Mouse (Mus musculus) megakaryocyte, adult 5-6 weeks (primary cell): Measurements from ENCODE around the gene Tspan17. TPM values are rescaled to one million over a fixed set of nuclear protein-coding genes. Genes with fewer than 3 reads are reported as not detected.

Experiments used
- total RNA-seq, 2 experiments: library from RNA; stranded (forward) in 1 of 2; stranded (reverse) in 1 of 2; fragments of 153-499, 151-499 nt in 1 of 2; fragments of 221-1000, 200-1000 nt in 1 of 2; gene quantifications; 2 replicates each; pipeline versions ENCODE4 v1.2.3 to v1.2.4; 2015 to 2017

Gene Tspan17
- total RNA-seq, 2 experiments from 2014 or later = 6.7 to 10.1 TPM

Other genes with a start within 250 kb of the Tspan17 start
- 70.1 and 71.1 TPM in 2 replicates for gene 4833439L19Rik, start 223.9 kb upstream of the Tspan17 start, total RNA-seq (2015)
- gene 4833439L19Rik, start 223.9 kb upstream of the Tspan17 start, total RNA-seq (2017) = 43.9 and 48.8 TPM in 2 replicates
- 20.4 and 22.4 TPM in 2 replicates for gene Arl10, start 214.4 kb upstream of the Tspan17 start, total RNA-seq (2015)
- gene Arl10, start 214.4 kb upstream of the Tspan17 start, total RNA-seq (2017) = 22.9 and 23.3 TPM in 2 replicates
- gene Nop16, start 199.3 kb upstream of the Tspan17 start, total RNA-seq (2015) = 15.6 and 18.9 TPM in 2 replicates
- gene Nop16, start 199.3 kb upstream of the Tspan17 start, total RNA-seq (2017) = 27.8 and 28.0 TPM in 2 replicates
- gene Higd2a, start 199.2 kb upstream of the Tspan17 start, total RNA-seq (2015) = 144 and 147 TPM in 2 replicates
- gene Higd2a, start 199.2 kb upstream of the Tspan17 start, total RNA-seq (2017) = 66.2 and 100 TPM in 2 replicates
- gene Cltb, start 178.0 kb upstream of the Tspan17 start, total RNA-seq (2015) = 5.9 and 6.6 TPM in 2 replicates
- 19.3 and 20.7 TPM in 2 replicates for gene Cltb, start 178.0 kb upstream of the Tspan17 start, total RNA-seq (2017)
- gene Faf2, start 167.6 kb upstream of the Tspan17 start, total RNA-seq (2015) = 23.1 and 32.6 TPM in 2 replicates
- gene Faf2, start 167.6 kb upstream of the Tspan17 start, total RNA-seq (2017) = 36.1 and 38.9 TPM in 2 replicates
- 70.0 and 71.3 TPM in 2 replicates for gene Rnf44, start 95.5 kb upstream of the Tspan17 start, total RNA-seq (2015)
- gene Rnf44, start 95.5 kb upstream of the Tspan17 start, total RNA-seq (2017) = 17.8 and 21.2 TPM in 2 replicates
- gene Cdhr2, start 87.9 kb upstream of the Tspan17 start, total RNA-seq (2015) = not detected in 2 replicates
- not detected in 2 replicates for gene Cdhr2, start 87.9 kb upstream of the Tspan17 start, total RNA-seq (2017)
- gene Gprin1, start 39.5 kb upstream of the Tspan17 start, total RNA-seq (2015) = not detected in 2 replicates
- not detected in 2 replicates for gene Gprin1, start 39.5 kb upstream of the Tspan17 start, total RNA-seq (2017)
- not detected in 2 replicates for gene Sncb, start 22.8 kb upstream of the Tspan17 start, total RNA-seq (2015)
- not detected in 2 replicates for gene Sncb, start 22.8 kb upstream of the Tspan17 start, total RNA-seq (2017)
- gene Eif4e1b, start 5.4 kb upstream of the Tspan17 start, total RNA-seq (2015) = not detected in 2 replicates
- not detected in 2 replicates for gene Eif4e1b, start 5.4 kb upstream of the Tspan17 start, total RNA-seq (2017)
- gene Unc5a, start 160.0 kb downstream of the Tspan17 start, total RNA-seq (2015) = 0.38 and 0.71 TPM in 2 replicates
- gene Unc5a, start 160.0 kb downstream of the Tspan17 start, total RNA-seq (2017) = 0.24 and 1.8 TPM in 2 replicates
- 37.9 and 43.1 TPM in 2 replicates for gene Hk3, start 232.0 kb downstream of the Tspan17 start, total RNA-seq (2015)
- 99.2 and 109 TPM in 2 replicates for gene Hk3, start 232.0 kb downstream of the Tspan17 start, total RNA-seq (2017)